Mouse (Mus musculus) myocyte (in vitro differentiated cells): ENCODE results near the gene Sec14l1. TPM values are rescaled to one million over a fixed set of nuclear protein-coding genes. Genes with fewer than 3 reads are reported as not detected.

ENCODE experiments used
- H3K27me3 ChIP-seq: one replicate; pipeline ENCODE4 v1.6.1; 2011; ENCODE audit not compliant: control insufficient read depth, insufficient read depth, insufficient read length
- H3K36me3 ChIP-seq: one replicate; pipeline ENCODE4 v1.6.1; 2011; ENCODE audit not compliant: control insufficient read depth, insufficient read depth
- H3K4me2 ChIP-seq: one replicate; pipeline ENCODE4 v1.6.1; 2011; ENCODE audit warnings: low read depth, control low read depth
- H3K4me3 ChIP-seq: one replicate; pipeline ENCODE4 v1.5.1; 2011; ENCODE audit warnings: mild to moderate bottlenecking, control low read depth, moderate library complexity
- H3K79me2 ChIP-seq: one replicate; pipeline ENCODE4 v1.6.1; 2011; ENCODE audit not compliant: control insufficient read depth, insufficient read depth
- H3ac ChIP-seq: one replicate; pipeline ENCODE4 v1.6.1; 2011; ENCODE audit not compliant: control insufficient read depth, insufficient read length
- CEBPB ChIP-seq: IDR thresholded peaks from 2 replicates; pipeline ENCODE4 v1.6.1; 2011; ENCODE audit warnings: mild to moderate bottlenecking, moderate library complexity; ENCODE audit not compliant: poor library complexity, insufficient read depth, severe bottlenecking
- E2F4 ChIP-seq: IDR thresholded peaks from one replicate; pipeline ENCODE4 v1.6.1; 2011; ENCODE audit warnings: mild to moderate bottlenecking, control low read depth, moderate library complexity; ENCODE audit not compliant: insufficient read depth
- MAX ChIP-seq: IDR thresholded peaks from one replicate; pipeline ENCODE4 v1.6.1; 2011; ENCODE audit warnings: low read depth, mild to moderate bottlenecking, control low read depth
- MYOD1 ChIP-seq, 3 experiments: IDR thresholded peaks; one replicate each; pipeline ENCODE4 v1.6.1; 2011; ENCODE audit warnings: control low read depth in 2 of 3, low read depth in 2 of 3, mild to moderate bottlenecking in 2 of 3, moderate library complexity in 1 of 3; ENCODE audit not compliant: insufficient read length in 2 of 3, control insufficient read depth in 1 of 3
- MYOG ChIP-seq, 3 experiments: IDR thresholded peaks; one replicate each; pipeline ENCODE4 v1.6.1; 2011; ENCODE audit warnings: control low read depth in 2 of 3, low read depth in 2 of 3, mild to moderate bottlenecking in 2 of 3; ENCODE audit not compliant: insufficient read length in 2 of 3, control insufficient read depth in 1 of 3, insufficient read depth in 1 of 3
- POLR2A ChIP-seq: IDR thresholded peaks from one replicate; pipeline ENCODE4 v1.6.1; 2011; ENCODE audit warnings: low read depth, mild to moderate bottlenecking, control low read depth, moderate library complexity; ENCODE audit not compliant: insufficient read length
- POLR2AphosphoS2 ChIP-seq: IDR thresholded peaks from one replicate; pipeline ENCODE4 v1.6.1; 2011; ENCODE audit warnings: low read depth, control low read depth; ENCODE audit not compliant: insufficient read length
- REST ChIP-seq: IDR thresholded peaks from one replicate; pipeline ENCODE4 v1.6.1; 2011; ENCODE audit warnings: mild to moderate bottlenecking, control low read depth, moderate library complexity; ENCODE audit not compliant: insufficient read depth, insufficient read length
- SRF ChIP-seq: IDR thresholded peaks from one replicate; pipeline ENCODE4 v1.6.1; 2011; ENCODE audit warnings: low read depth; ENCODE audit not compliant: control insufficient read depth, insufficient read length
- TCF12 ChIP-seq: IDR thresholded peaks from one replicate; pipeline ENCODE4 v1.6.1; 2011; ENCODE audit warnings: mild to moderate bottlenecking, control low read depth; ENCODE audit not compliant: poor library complexity, insufficient read depth, severe bottlenecking
- TCF3 ChIP-seq: IDR thresholded peaks from one replicate; pipeline ENCODE4 v1.6.1; 2011; ENCODE audit warnings: low read depth, control low read depth; ENCODE audit not compliant: insufficient read length
- USF1 ChIP-seq: IDR thresholded peaks from one replicate; pipeline ENCODE4 v1.6.1; 2011; ENCODE audit warnings: low read depth, mild to moderate bottlenecking, control low read depth, moderate library complexity
- polyA plus RNA-seq: library from polyadenylated mRNA; unstranded; fragments of >200 nt; fragmentation: generic; extraction: Trizol; gene quantifications from one replicate; pipeline ENCODE4 v1.2.1, GENCODE M21; 2012; ENCODE audit warnings: missing spikeins

Gene Sec14l1
- polyA plus RNA-seq, 1 experiment = 84.8 TPM

- no peak for TF ChIP-seq POLR2A
- no peak for TF ChIP-seq MYOG (IDR thresholded peaks at IDR 0.05; ENCODE audit: control insufficient read depth in 1 of 3, insufficient read depth in 1 of 3, insufficient read length in 2 of 3, low read depth in 2 of 3)
- TF ChIP-seq TCF12 = no peak
- no peak for TF ChIP-seq TCF3
- no peak for TF ChIP-seq E2F4
- no peak for TF ChIP-seq MAX
- TF ChIP-seq CEBPB = no peak
- TF ChIP-seq USF1 = no peak
- no peak for TF ChIP-seq REST
- TF ChIP-seq MYOD1 (IDR thresholded peaks at IDR 0.05; ENCODE audit: control insufficient read depth in 1 of 3, insufficient read length in 2 of 3, low read depth in 2 of 3) = no peak
- TF ChIP-seq SRF = no peak
- no peak for TF ChIP-seq POLR2AphosphoS2
- Histone ChIP-seq H3K4me3 (no peak overlapping the region), H3ac (no peak overlapping the region), H3K27me3 (no peaks in the 10 kb centered on the region), H3K36me3 (no peaks in the 10 kb centered on the region), H3K4me2 (no peak overlapping the region), H3K79me2 (no peaks in the 10 kb centered on the region)
These were observed 15.6 kb upstream of the Sec14l1 start for GRCm38 (mm10) chr11:117099372-117099771.

DNA sequence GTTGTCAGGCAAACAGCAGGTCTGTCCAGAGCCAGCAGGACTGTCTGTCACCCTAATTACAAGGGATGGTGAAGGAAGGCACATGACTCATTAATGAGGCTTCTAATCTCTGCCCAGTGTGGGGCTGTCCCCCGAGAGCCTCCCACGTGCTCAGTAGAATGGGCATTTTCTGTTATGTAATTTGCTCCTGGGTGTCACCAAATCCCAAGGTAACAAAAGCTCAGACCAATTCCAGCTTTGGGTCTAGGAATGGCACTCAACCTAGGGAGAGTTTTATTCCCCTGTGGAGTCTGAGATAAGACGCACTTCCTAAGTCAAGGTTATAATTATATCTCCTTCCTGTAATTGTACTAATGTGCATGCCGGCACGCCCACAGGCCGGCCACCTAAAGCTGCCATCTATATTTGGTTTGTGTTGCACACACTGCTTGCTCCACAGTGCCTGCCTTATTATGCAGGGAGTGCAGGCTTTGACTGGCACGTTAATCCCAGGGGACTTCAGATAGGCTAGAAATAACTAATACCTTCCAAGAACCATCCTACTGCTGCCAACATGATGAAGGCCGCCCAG is 13.5 kb upstream of the Sec14l1 start:
- no peak overlapping the region for H3K4me2 ChIP-seq

GRCm38 (mm10) chr11:117101925-117102717 is 12.8 kb upstream of the Sec14l1 start:
- Histone ChIP-seq H3K4me2 (no peak overlapping the region), H3K79me2 (no peaks in the 10 kb centered on the region), H3K4me3 (no peak overlapping the region), H3ac (no peak overlapping the region), H3K36me3 (no peaks in the 10 kb centered on the region), H3K27me3 (no peaks in the 10 kb centered on the region)
- TF ChIP-seq MYOG (IDR thresholded peaks at IDR 0.05; ENCODE audit: control insufficient read depth in 1 of 3, insufficient read depth in 1 of 3, insufficient read length in 2 of 3, low read depth in 2 of 3) = no peak
- no peak for TF ChIP-seq CEBPB
- TF ChIP-seq SRF = no peak
- TF ChIP-seq USF1 = no peak
- TF ChIP-seq POLR2AphosphoS2 = no peak
- TF ChIP-seq TCF3 = no peak
- TF ChIP-seq TCF12 = no peak
- TF ChIP-seq MAX = no peak
- TF ChIP-seq E2F4 = no peak
- no peak for TF ChIP-seq MYOD1 (IDR thresholded peaks at IDR 0.05; ENCODE audit: control insufficient read depth in 1 of 3, insufficient read length in 2 of 3, low read depth in 2 of 3)
- no peak for TF ChIP-seq POLR2A

More for the DNA sequence above, 13.5 kb upstream of the Sec14l1 start:
- no peaks in the 10 kb centered on the region for H3K36me3 ChIP-seq
- TF ChIP-seq MYOG (IDR thresholded peaks at IDR 0.05; ENCODE audit: control insufficient read depth in 1 of 3, insufficient read depth in 1 of 3, insufficient read length in 2 of 3, low read depth in 2 of 3) (no peak), REST (no peak), E2F4 (no peak), MYOD1 (IDR thresholded peaks at IDR 0.05; ENCODE audit: control insufficient read depth in 1 of 3, insufficient read length in 2 of 3, low read depth in 2 of 3) (peak in 1 of 3 experiments; percentile 11), TCF3 (no peak), USF1 (peak; percentile 18), TCF12 (no peak)
- no peaks in the 10 kb centered on the region for H3K79me2 ChIP-seq
- H3ac ChIP-seq = no peak overlapping the region
- H3K4me3 ChIP-seq = no peak overlapping the region
- H3K27me3 ChIP-seq = no peaks in the 10 kb centered on the region

DNA sequence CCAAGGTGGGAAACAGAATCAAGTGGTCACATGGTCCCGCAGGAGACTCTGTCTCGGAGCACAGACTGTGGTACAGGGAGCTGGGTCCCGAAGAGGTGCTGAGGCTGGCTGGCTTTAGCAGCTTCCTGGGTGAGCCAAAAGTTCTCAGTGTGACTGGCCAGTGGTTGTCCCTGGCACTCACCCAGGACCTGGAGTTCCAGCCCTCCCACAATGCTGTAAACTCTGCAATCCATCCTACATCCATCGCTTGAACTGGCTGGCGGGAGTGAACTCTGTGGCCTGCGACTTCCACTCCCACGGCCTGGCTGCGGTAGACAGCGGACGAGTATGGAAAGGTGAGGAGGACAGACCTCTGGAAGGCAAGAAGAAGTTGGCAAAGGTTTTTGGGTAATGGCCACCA is 11.4 kb upstream of the Sec14l1 start:
- Histone ChIP-seq H3K4me2 (no peak overlapping the region), H3K27me3 (no peaks in the 10 kb centered on the region), H3K4me3 (no peak overlapping the region), H3K79me2 (no peaks in the 10 kb centered on the region), H3ac (no peak overlapping the region), H3K36me3 (no peaks in the 10 kb centered on the region)
- TF ChIP-seq MAX = no peak
- TF ChIP-seq TCF12 = no peak
- no peak for TF ChIP-seq SRF
- TF ChIP-seq MYOG (IDR thresholded peaks at IDR 0.05; ENCODE audit: control insufficient read depth in 1 of 3, insufficient read depth in 1 of 3, insufficient read length in 2 of 3, low read depth in 2 of 3) = no peak
- TF ChIP-seq POLR2A = no peak
- no peak for TF ChIP-seq REST
